Mouse (Mus musculus) liver, embryonic 14.5 days (tissue): ENCODE measurements around the gene Creld1.

ENCODE experiments used
- CTCF ChIP-seq: IDR thresholded peaks from 2 replicates; pipeline ENCODE4 v1.5.1; 2016; ENCODE audit warnings: antibody characterized with exemption, low read depth, control low read depth
- EP300 ChIP-seq: IDR thresholded peaks from 2 replicates; pipeline ENCODE4 v1.6.1; 2016; ENCODE audit warnings: antibody characterized with exemption, low read depth

DNA sequence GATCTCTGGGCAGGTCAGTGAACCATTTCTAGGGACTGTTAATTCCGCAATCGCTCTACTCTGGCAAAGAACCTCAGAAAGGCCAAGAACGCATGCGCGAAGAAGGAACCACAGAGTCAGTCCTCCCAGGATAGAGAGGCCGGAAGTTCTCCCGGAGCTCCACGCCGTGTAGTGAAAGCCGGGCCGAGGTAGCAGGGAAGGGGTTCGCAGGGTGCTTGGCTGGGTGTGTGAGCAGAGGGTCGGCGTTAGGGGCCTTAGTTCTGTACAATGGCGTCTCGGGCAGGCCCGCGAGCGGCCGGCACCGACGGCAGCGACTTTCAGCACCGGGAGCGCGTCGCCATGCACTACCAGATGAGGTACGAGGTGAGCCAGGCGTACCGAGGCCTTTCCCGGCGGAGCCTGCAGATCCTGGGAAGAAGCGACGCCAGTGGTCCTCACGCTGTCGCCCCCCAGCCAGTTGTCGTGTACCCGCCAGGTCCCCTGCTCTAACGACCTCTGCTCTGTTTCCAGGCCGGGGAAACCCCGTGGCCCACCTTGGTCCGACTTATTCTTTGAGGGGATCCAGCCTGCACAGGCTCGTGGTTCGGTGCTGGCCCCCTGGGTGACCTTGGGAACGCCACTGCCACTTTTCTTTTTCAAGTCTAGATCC lies 40.5 kb upstream of the Creld1 start, which contains the start of gene Jagn1:
- TF ChIP-seq EP300 (no peak), CTCF (no peak)
